Mouse (Mus musculus) CD8-positive naive resting alpha-beta T cell, adult 2 months (primary cell): ENCODE results near the gene Olfr155.
A peak's percentile ranks its signal among the peaks of the same experiment; 100 is the strongest.

Experiments
- DNase-seq, 2 experiments: peaks; one replicate each; pipeline ENCODE4 v3.0.0; 2022; ENCODE audit warnings: low read depth in 2 of 2, low spot score in 2 of 2

Olfr155 gene

DNA sequence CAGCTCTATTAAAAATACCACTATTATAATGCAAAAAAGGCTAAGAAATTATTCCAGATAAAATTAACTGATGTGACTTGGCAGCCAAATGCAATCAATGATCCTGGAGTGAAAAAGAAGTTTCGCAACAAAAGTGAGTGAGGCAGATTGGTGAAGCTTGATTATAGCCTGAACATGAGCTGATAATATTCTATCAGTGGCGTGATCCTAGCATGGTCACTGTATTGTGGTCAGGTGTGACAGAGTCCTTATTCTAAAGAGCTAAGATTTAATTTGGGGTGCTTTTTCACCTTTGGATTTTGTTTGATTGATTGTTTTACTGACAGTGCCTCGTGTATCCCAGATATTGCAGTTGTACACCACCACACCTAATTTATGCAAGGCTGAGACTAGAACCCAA, 39.9 kb downstream of the Olfr155 start:
- no peak for DNase-seq

DNA sequence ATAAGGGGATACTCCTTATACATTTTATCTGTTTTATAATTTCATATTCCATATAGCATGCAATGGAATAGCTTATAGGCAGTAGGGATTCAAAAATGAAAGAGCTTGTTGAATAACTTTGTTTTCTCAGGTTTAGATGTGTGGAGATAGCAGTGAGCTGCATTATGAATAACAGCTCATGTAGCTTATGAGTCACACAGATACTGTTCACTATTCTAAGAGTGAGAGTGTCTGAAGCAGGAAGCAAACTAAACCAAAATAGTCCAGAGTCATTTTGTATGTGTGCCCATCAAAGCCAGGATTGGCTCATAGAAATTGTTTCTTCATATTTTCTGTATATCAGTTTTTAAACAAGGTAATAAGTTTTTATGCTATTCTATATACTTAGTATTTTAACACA, 45.8 kb downstream of the Olfr155 start:
- DNase-seq = no peak

DNA sequence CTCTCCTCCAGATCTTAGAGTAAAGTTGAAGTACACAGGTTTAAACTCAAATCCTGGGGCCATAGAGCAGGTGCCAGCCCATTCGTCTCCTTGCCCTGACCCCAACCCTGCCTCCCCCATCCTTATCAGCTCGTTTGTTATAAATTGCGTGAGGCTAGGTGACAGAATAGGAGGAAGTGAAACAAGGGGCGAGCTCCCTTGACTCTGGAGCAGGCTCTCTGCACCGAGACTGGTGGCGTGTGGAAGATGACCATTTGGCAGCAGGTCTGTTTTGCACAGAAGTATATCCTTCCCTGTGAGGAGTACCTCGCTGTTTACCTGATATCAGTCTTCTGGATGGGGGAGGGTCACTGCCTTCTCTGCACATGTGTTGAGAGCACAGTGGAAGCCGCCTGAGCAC, 47.8 kb downstream of the Olfr155 start:
- DNase-seq = no peak

DNA sequence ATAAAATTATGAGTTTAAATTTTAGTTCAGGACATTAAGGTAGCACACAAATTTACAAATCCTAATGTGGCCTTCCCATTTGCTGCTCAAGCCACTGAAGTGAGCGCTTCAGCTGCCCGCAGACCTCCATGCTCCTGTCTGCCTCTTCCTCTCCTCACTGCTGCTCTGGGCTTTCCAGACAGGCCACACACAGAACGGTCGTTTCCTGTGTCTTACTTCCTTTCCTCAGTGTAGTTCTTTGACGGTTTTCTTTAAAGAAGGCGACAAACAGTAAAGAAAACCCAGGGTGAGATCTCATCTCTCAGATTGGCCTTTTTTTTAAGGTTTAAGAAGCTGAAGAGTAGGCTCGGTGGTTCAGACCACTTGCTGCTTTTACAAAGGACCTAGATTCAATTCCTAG, 52.3 kb downstream of the Olfr155 start:
- DNase-seq = peak in 1 of 2 experiments; percentile 18

DNA sequence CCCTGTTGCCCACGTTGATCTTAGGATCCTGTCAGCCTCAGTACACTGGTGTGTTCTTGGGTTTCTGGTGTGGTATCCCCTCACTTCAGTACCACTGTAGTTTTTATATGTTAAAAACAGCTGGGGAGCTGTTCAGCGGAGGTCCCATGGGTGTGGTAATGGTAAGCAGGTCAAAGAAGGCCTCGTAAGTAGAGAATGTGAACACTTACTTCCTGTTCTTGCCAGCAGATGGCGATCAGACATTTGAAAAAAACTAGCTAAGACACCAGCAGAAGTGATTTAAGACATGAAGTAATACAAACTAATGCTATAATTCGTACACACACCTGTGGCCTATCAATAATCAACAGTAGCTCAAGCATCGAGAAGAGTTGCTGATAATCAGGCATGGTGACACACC, 55.1 kb downstream of the Olfr155 start:
- DNase-seq = peak; percentile 59 to 74
